Mouse (Mus musculus) yolk sac, embryonic 10.5 days (tissue): ENCODE data around the gene Card14.
"Not testable (repeated sequence)": the region's sequence is repeated elsewhere in the genome, so short reads cannot be mapped to it uniquely, and the experiment has no call there.

Source experiments
- DNase-seq: peaks from one replicate; pipeline ENCODE4 v3.0.0-alpha.2; 2017; ENCODE audit warnings: low spot score

The Card14 gene

GRCm38 (mm10) chr11:119307658-119307867 is at the start of gene Card14:
TSS of gene Card14 (plus strand) at chr11:119307768.
- no peak for DNase-seq

- no peak for DNase-seq
These were observed 49.4 kb upstream of the Card14 start for GRCm38 (mm10) chr11:119258216-119258571.

DNA sequence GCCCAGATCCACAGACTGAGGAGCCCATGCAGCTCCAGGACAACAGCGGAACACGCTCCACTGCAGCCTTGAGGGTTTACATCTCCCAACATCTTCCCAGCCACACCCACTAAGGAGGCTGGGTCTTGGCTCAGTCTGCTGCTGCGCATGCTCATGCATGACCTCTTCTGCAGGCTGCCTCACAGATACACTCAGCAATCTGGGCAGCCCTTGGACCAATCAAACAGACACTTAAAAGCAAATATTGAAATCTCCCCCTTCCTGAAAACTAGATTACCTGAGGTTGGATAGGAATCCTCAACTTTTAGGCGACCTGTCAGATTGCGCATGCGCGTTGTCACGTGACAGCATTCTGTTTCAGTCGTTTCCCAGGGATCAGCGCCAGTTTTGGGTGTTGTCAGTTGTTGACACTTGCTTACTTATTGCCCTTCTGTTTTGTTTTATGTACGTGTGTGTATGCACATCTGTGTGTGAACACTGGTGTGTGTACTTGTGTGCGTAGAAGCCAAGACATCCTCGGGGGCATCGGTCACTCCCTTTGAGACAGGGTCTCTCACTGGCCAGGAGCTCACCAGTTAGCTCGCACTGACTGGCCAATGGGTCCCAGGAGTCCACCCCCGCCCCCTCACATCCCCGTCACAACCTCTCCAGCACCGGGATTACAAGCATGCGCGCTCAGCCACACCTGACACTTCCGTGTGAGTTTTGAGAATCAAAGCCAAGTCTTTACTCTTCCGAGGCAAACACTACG is 48.8 kb upstream of the Card14 start:
- peak; percentile 75 for DNase-seq

DNA sequence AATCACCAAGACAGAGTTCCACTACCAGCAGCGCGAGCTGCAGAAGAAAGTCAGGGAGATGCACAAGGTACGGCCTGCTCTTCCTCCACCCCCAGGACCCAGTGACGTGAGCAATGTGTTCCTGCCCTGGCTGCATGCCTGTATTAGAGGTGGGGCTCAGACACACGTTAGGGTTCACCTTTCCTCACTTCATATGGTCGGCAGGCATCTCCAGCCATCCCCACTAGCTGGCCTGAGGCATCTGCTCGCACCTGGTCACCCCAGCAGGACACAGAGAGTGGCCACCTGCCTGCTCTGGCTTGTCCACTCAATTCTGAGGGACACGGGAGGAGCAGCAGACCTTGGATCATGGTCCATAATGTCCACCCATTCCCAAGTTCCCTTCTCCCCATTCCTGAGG is 47.6 kb upstream of the Card14 start:
- DNase-seq = no peak

DNA sequence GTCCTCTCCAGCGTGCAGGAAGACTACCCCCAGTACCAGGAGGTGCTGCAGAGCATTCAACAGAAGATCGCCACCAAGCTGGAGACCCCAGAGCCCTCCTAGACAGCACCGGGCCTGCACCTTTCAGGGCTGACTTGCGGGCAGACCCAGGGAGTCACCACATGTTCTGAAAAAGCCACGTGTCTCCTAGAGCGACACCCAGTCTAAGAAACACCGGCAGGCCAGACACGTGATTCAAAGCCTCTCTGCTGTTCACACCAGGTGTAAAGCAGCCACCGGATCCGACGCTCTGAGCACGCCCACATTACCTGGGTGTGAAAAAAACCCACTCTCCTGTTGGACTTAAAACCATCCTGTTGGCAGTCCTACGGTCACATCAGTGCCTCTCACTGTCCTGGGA is 43.2 kb upstream of the Card14 start:
- DNase-seq = no peak

DNA sequence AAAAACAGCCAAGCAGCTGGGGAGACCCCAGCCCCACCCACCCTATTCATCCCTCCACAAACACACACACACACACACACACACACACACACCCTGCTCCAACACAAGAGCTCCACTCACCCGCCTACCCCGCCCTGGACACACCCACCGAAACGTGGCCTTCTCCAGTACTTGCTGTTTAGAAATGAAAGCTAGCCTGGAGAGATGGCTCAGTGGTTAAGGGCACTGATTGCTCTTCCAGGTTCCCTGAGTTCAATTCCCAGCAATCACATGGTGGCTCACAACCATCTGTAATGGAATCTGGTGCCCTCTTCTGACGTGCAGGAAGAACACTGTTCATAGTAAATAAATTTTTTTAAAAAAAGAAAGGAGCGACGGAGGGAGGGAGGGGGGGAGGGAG is 41.8 kb upstream of the Card14 start:
- no peak for DNase-seq

DNA sequence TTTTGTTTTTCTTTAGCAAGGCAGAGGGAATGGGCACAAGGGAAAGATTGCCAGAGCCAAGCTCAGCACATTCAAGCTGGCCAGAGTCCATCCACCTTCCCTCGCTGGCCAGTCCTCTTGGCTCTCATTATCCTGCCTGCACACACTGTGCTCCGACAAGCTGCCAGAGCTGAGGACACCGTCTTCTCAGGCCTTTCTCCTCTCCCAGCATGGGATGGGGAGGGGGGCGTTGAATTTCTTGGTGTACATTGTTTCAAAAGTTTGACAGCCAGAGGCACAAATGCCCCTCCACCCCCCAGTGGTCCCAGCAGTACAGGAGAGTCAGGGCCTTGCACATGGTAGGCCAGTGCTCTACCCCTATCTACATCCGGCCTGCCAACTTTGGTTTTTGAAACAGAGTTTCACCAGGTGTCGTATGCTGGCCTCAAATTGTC is 40.3 kb upstream of the Card14 start:
- no peak for DNase-seq

DNA sequence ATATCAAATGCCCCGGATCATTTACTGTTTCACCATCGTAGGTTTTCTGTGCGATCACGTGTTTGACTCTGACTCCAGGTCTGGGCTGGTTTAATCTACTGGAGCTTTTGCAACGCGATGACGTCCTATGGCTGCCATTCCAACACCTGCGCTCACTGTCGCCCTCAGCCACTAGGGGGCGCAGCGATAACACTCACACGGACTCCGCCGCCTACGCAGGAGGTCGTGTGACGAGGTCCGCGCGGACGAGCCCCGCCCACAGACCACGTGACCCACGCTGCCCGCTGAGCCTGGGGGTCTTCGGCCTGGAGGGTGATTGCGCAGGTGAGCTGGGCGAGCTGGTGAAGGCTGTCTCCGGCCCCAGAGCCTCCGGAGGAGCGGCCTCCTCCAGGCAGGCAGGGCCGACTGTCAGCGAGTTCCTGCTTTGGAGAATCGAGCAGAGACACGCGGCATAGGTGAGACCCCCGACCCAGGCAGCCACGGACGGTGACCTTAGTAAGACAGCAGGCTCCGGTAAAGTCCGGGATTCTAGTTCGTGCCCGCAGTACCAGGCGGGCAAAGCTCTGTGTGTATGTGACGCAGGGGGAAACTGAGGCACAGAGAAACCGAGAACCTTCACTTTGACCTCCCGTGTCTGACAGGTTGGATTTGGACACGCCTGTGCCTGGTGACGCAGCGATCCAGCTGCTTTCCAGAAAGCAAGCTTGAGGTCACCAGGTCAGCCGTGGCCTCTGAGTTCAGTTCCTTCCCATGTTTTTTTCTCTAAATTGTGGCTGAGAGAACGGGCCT is 39.6 kb upstream of the Card14 start, which contains the start of gene Gaa:
Gene Gaa, plus strand, starts transcription at position 120 of the 789 bp plus-strand sequence.
- DNase-seq = peak; percentile 93

- DNase-seq = no peak
These were observed 38.9 kb upstream of the Card14 start for GRCm38 (mm10) chr11:119268557-119269195.

- DNase-seq = not testable (repeated sequence)
These were observed 35.1 kb upstream of the Card14 start for GRCm38 (mm10) chr11:119272492-119272891.

DNA sequence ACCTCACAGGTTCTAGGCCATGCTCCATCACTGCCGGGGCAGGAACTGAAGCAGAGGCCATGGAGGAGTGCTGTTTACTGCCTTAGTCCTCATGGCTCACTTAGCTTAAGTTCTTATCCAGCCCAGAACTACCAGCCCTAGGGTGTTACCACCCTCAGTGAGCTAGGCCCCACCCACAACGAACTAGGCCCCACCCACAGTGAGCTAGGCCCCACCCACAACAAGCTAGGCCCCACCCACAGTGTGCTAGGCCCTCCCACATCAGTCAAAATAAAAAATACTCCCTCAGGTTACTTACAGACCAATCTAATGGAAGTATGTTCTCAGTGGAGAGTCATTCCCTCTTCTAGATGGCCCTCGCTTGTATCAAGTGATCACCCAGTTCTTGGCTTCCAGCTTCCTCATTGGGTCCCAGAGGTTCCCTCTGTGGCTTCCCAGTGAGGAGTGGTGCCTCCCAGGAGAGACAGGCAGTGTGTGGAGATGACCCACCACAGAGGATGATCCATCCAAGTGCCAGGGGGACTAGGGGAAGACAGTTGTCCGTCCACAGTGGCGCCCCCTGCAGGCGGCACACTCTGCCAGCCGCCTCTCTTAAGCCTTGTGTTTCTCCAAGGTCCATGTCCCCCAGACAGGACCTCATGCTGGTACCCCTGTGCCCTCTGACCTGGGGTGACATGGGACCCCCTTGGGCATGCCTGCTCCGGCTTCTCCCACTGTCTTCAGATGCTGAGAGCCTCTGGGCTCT is 34.2 kb upstream of the Card14 start:
- DNase-seq = no peak

GRCm38 (mm10) chr11:119281030-119281429 is 26.5 kb upstream of the Card14 start:
- DNase-seq = no peak

- DNase-seq = no peak
These were observed 21.6 kb upstream of the Card14 start for GRCm38 (mm10) chr11:119285791-119286527.

DNA sequence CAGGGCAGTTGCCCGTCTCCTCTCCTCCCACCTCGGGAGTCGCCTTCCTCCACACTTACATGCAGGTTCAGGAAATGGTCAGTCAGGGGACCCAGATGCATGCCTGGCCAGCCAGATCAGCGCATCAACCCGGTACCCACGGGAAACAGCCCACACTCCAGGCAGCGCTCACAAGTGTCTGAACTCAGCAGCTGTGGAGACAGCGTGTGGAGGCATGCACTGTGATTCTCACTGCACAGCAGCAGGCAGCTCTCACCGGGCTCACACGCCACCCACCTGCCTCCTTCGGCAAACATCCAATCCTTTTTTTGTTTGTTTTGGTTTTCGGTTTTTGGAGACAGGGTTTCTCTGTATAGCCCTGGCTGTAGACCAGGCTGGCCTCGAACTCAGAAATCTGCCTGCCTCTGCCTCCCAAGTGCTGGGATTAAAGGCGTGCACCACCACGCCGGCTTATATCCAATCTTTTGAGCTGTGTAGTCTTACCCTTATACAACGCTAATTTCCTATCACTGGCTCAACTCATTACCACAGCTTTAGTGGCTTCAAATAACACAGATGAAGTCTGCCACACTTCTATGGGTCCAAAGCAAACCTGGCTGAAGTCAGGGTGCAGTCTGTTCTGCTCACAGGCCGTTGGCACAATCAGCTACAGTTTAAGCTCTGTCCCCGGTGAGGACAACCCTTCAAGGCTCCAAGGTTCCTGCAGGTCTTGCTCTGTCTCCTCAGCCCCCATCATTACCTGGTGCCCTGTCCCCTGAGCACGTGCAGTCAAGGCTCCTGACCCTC is 20.2 kb upstream of the Card14 start:
- DNase-seq = no peak

DNA sequence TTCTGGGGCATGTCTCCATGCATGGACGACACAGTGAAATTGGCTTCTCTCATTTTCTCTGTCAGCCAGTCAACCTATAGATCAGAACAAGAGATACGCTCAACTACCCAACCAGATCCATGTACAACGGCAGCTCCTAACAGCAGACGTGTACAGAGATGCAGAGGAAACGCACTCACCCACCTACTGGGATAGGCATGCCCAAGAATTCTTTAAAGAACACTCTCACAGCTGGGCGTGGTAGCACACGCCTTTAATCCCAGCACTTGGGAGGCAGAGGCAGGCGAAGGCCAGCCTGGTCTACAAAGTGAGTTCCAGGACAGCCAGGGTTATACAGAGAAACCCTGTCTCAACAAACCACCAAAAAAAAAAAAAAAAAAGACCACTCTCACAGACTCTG is 14.7 kb upstream of the Card14 start:
- not testable (repeated sequence) for DNase-seq

GRCm38 (mm10) chr11:119297996-119298395 is 9.6 kb upstream of the Card14 start:
- no peak for DNase-seq

DNA sequence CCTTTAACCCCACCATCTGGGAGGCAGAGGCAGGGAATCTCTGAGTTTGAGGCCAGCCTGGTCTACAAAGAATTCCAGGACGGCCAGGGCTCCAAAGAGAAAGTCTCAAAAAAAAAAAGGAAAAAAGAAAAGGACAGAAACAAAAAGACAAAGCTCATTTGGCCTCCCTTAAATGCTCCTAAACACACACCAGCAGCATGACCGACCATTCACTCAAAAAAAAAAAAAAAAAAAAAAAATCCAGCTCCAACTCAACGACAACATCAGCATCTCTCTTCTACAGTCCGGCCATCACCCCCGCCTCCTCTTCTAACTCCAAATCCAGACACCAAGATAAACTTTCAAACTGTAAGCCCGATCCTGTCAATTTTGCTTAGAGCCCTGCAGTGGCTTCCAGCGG is 8.7 kb upstream of the Card14 start:
- no peak for DNase-seq

- DNase-seq = peak; percentile 95
These were observed 8.0 kb upstream of the Card14 start, which contains the start of gene Eif4a3 for GRCm38 (mm10) chr11:119299391-119300245. TSS of gene Eif4a3 (minus strand) at chr11:119300089.

GRCm38 (mm10) chr11:119300246-119300935 is 7.2 kb upstream of the Card14 start:
- no peak for DNase-seq
